Mouse (Mus musculus) monocyte, adult 2 months (primary cell): ENCODE results near the gene Igfbp3.

Experiments
- DNase-seq, 2 experiments: peaks; one replicate each; pipeline ENCODE4 v3.0.0; 2022; ENCODE audit warnings: low spot score in 2 of 2, low read depth in 1 of 2

Gene Igfbp3

GRCm38 (mm10) chr11:7212126-7212798 lies 1.5 kb downstream of the Igfbp3 start:
- DNase-seq = no peak

- DNase-seq = no peak
Measured at GRCm38 (mm10) chr11:7211211-7211610, 2.5 kb downstream of the Igfbp3 start.

GRCm38 (mm10) chr11:7210343-7210742 lies 3.4 kb downstream of the Igfbp3 start:
- DNase-seq = no peak

GRCm38 (mm10) chr11:7203846-7204245 lies 9.9 kb downstream of the Igfbp3 start:
- no peak for DNase-seq

GRCm38 (mm10) chr11:7202206-7202605 lies 11.5 kb downstream of the Igfbp3 start:
- no peak for DNase-seq

- DNase-seq = no peak
Measured at GRCm38 (mm10) chr11:7200393-7200783, 13.3 kb downstream of the Igfbp3 start.

- no peak for DNase-seq
Measured at GRCm38 (mm10) chr11:7199736-7200392, 13.9 kb downstream of the Igfbp3 start.

- no peak for DNase-seq
Measured at GRCm38 (mm10) chr11:7198481-7199256, 15.1 kb downstream of the Igfbp3 start.

GRCm38 (mm10) chr11:7198006-7198405 lies 15.7 kb downstream of the Igfbp3 start:
- no peak for DNase-seq

GRCm38 (mm10) chr11:7197491-7197941 lies 16.2 kb downstream of the Igfbp3 start, which contains the start of gene Igfbp1:
Gene Igfbp1, plus strand, starts transcription at chr11:7197782.
- DNase-seq = no peak

GRCm38 (mm10) chr11:7195312-7195685 lies 18.4 kb downstream of the Igfbp3 start:
- no peak for DNase-seq

- no peak for DNase-seq
Measured at GRCm38 (mm10) chr11:7194432-7195311, 19.1 kb downstream of the Igfbp3 start.

- DNase-seq = no peak
Measured at GRCm38 (mm10) chr11:7193134-7193533, 20.6 kb downstream of the Igfbp3 start.

GRCm38 (mm10) chr11:7192710-7193109 lies 21.0 kb downstream of the Igfbp3 start:
- no peak for DNase-seq

GRCm38 (mm10) chr11:7188469-7188868 lies 25.3 kb downstream of the Igfbp3 start, which contains the start of gene Gm11985:
Gene Gm11985, minus strand, starts transcription at chr11:7188569.
- DNase-seq = no peak

- DNase-seq = no peak
Measured at GRCm38 (mm10) chr11:7187472-7187871, 26.3 kb downstream of the Igfbp3 start.

- no peak for DNase-seq
Measured at GRCm38 (mm10) chr11:7184420-7184819, 29.3 kb downstream of the Igfbp3 start.

- no peak for DNase-seq
Measured at GRCm38 (mm10) chr11:7182409-7183042, 31.2 kb downstream of the Igfbp3 start.

- DNase-seq = no peak
Measured at GRCm38 (mm10) chr11:7179276-7179675, 34.4 kb downstream of the Igfbp3 start.

GRCm38 (mm10) chr11:7178724-7179123 lies 35.0 kb downstream of the Igfbp3 start:
- no peak for DNase-seq
